Mouse (Mus musculus) cerebellum, postnatal 36 days (tissue): ENCODE measurements around the gene Cfap100.
A peak's percentile ranks its signal among the peaks of the same experiment; 100 is the strongest.

Source experiments
- DNase-seq, 2 experiments: peaks; one replicate each; pipeline ENCODE4 v3.0.0; 2021 to 2022; ENCODE audit warnings: mixed read lengths in 2 of 2

Cfap100 gene

DNA sequence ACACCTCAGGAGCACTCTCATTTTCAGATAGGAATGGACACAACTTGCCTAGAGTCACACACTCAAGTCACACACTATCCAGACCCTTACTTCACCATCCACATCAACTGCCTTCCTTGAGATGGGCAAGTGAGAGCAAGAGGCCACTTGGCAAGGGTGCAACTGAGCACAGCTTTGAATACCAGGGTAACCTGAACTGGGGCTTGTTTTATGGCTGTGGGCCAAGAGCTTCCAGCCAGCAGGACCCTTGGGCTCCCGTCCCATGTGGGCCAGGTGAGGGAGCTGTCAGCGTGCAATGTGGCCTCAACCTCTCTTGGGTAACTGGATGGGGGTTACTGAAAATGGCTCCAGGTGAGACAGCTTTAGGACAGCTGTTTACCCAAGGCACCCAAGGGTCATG is 28.8 kb upstream of the Cfap100 start:
- DNase-seq: no peak

DNA sequence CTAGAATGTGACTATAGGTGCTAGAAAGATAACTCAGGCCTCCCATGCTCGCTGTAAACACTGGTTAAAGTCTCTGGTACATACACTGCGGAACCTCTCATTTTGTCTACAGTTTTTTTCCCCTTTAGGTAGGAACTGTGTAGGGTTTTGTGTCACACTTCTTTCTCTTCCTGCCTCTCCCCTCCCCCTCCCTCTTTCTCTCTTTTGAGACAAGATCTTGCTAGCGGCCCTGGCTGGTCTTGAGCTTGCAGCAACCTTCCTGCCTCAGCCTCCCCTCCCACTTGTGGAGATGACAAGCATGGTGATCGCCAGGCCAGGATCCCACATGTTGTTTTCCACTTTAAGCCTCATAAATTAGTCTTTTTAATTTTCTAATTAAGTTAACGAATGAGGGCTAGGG is 25.2 kb upstream of the Cfap100 start:
- no peak for DNase-seq

DNA sequence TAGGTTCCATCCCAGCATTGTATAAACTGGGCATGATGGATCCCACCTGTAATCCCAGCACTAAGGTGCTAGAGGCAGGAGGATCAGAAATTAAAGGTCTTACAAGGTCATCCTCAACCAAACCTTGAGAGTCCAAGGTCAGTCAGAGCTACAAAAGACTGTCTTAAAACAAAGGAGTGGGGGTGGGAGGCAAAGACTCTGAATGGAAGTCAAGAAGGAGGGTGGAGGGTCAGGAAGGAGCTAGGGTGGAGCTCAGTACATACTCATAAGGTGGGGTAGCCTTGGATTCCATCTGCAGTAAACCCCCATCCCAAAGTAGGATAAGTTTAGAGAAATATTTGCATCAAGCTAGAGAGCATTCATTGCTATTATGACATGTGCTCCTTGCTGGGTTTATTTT is 24.0 kb upstream of the Cfap100 start:
- no peak for DNase-seq

DNA sequence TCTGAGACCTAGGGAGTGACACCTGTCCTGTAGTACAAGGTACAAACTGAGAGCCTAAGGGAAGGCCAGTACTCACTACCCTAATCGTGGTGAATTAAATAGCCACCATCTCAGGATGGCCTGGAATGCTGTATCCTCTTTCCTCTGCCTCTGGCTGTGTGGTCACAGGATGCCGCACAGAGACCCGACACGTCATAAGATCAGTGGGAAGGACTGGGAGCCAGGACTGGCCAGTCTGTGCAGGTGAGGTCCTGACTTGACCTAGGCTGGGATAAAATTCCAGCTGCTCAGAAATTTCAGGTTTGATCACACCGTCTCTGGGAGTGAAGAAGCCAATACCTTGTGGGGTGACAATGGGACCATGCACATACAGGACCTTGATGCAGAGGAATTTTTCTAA is 22.9 kb upstream of the Cfap100 start:
- DNase-seq: no peak

DNA sequence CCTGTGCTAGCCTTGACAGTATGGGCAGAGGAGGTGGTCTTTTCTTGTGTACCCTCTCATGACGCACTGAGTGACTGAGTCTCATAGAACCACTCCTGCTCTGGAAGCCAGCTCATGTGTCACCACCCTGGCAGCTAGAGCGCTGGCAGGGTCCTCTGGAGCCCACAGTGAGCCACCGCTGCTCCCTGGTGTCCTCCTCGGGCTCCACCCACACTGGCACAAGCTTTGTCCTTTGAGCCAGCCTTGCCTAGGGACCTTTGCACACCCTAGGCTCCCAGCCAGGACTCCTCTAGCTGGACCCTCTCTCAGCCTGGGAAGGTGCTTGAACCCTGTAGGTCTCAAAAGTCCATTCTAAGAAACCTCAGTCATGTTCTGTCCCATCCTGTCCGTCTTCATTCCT is 22.1 kb upstream of the Cfap100 start:
- peak in 1 of 2 experiments; percentile 18 for DNase-seq

DNA sequence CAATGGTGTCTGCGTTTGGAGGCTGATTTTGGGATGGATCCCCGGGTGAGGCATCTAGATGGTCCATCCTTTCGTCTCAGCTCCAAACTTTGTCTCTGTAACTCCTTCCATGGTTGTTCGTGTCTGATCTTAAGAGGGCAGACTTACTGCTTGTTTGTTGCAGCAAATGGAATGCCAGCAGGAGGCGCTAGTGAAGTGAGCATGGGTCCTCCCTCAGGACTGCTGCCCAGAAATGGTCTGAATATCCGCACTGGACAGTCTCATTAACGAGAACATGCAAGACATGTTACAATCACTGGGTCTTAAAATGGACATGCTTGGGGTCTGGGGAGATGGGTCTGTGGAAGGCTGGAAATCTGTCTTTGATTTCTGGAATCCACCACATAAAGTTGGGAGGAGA is 21.6 kb upstream of the Cfap100 start:
- peak; percentile 87 to 91 for DNase-seq

DNA sequence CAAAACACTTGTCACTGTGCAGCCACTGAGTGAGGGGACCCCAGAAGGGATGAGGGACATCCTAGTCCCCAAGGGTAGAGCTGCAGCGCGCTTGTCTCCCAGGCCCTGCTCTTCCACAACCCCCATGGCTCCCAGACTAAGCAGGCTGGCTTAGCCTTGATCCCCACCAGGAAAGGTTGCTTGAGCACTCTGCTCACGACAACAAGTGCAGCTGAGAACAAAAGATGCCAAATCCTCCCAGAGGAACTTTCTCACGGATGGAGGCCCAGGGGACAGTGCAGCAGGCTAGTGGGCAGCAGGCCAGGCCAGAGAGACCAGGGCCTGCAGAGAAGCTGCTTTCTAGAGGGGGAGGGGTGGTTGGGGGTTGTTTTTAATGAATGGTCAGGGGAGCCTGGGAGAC is 18.3 kb upstream of the Cfap100 start:
- no peak for DNase-seq

DNA sequence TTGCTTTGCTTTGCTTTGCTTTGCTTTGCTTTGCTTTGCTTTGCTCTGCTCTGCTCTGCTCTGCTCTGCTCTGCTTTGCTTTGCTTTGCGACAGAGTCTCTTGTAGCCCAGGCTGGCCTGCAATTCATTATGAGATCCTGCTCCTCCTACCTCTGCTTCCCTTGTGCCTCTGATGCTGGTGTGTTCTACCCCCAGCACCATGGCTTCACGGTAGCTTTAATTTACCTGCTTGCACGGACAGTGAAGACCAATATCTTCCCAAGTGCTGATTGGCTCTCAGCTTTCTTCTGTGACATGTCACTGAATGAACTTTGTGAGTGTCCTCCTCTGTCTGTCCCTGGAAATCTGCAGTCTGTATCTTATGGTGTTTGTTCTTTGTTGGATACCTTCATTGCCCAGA is 8.4 kb upstream of the Cfap100 start:
- no peak for DNase-seq

DNA sequence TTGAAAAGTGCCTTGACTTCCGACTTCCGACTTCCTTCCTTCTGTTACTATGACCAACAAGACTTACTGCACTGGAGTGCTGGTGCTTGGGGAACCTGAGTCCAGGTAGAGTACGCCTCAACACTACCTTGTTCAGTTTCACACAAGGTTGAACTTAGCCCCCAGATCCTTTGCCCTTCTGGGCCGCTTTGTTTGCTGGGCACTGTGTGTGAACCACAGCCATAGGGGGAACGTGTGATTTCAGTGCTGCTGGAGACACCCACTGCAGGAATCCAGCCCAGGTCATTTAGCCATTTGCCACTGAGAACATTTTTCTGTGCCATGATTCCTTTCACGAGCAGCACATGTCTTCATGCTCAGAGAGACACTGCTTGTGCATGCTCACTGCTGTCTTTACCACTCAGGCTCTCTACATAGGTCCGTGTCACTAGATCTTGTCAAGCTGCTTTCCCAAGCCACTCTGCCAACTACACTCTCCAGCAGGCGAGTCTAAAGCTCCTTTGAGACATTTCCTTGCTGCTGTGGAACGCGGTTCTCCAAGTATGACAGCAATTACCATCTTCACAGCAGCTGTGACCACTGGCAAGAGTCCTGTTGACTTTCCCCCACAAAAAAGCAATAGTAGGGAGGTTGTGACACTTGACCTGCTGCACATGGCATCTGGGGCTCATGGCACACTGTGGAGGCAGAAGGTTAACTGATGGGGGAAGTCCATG is 7.8 kb upstream of the Cfap100 start:
- DNase-seq: no peak

DNA sequence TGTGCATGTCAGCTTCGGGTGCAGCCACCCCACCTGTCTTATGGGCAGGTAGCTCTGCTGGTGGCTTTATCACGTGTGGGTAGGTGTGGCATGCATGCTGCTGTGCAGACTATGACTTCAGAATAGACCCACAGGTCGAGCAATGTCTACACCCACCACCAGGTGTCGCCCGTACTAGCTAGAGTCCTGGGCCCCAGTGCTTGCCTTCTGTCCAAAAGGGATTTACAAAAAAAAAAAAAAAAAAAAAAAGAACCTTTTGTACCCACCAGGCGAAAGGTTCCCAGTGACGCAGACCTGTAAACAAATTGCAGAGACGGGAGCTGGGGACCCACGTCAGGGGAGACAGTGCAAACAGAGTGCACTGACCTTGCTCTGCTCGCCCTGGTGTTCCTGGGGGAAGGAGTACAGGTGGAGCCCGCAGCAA is 6.6 kb upstream of the Cfap100 start:
- peak; percentile 89 to 90 for DNase-seq

DNA sequence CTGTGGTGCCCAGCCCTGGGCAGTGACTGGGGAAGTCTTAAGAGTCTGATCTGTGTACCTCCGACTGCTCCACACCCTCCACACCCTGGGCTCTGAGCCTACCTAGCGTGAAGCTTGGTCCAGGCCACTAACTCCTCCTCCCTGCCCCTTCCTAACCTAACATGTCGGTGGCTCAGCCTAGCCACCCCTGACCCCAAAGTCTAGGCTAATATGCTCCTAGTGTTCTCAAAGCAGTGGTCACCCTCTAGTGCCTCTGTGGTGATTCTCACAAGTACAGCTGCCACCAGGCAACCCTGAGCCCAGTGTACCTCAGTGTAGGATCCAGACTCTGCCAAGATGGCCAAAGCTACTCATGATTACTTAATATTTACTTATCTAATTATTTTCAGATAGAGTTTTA is 6.1 kb upstream of the Cfap100 start:
- no peak for DNase-seq

DNA sequence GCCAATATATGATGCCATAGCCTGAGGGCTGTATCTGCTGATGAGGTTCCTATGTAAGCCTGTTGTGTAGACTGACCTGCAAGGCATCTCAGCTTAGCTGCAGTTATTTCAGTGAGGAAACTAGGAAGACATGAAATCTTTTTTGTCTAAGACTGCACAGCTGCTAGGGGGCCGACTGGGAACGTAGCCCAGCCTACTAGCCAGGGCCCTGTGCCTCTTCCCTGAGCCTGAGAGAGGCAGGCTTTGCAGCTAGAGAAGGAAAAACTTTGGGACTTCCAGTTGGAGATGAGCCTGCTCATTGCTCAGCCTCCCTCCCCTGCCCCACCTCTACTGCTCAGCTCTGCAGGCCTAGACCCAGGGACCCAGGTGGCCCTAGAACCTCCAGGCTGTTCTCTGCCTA is 2.9 kb upstream of the Cfap100 start:
- no peak for DNase-seq

DNA sequence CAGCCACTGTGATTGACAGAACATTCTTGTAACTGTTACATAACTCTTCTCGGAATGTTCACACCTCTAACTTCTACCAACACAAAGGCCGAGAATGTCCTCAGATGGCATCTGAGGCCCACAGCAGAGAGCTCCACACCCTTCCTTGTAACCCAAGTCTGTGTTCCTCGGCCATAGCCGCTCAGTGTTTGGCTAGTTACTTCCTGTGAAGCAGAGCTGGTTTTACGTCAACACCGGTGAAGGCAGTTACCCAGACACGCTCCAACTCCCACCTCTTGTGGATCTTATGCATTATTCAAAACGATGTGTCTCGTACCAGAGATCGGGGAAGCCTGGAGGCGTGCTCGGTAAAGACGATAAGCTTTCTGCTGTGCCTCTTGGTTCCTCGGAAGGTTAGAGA is 1.3 kb upstream of the Cfap100 start:
- no peak for DNase-seq

DNA sequence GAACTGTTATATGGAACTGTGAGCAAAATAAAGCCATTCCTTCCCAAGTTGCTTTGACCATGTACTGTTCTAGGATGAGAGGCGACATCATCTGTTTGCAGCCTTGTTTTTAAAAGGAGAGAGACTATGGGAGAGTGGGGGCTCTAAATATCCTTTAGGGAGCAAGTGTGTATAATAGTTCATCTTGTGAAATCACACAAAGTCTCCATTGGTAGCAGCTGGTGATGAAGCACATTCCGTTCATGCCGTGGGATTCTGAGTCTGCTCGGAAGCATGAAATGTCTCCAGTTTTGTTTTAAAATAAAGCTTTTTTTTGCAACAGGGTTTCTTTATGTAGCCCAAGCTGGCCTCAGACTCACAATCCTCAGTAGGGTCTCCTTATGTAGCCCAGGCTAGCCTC is 2.6 kb downstream of the Cfap100 start:
- no peak for DNase-seq

DNA sequence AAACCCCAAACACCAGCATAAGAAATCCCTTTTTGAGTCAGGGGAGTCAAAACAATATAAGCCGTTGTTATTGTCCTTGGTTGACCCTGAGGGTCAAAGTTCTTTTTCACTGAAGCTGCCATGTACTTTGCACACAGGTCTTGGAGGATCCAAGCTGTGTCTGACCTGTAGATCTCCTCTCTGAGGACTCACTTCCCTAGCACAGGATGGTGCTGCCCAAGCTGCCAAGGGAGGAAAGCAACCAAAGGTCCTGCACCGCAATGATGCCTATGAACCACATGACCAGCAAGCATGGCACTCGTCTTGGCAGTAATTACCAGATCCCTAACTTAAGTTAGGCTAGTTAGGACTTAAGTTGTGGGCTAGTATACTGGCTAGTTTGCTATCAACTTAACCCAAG is 3.2 kb downstream of the Cfap100 start:
- no peak for DNase-seq

DNA sequence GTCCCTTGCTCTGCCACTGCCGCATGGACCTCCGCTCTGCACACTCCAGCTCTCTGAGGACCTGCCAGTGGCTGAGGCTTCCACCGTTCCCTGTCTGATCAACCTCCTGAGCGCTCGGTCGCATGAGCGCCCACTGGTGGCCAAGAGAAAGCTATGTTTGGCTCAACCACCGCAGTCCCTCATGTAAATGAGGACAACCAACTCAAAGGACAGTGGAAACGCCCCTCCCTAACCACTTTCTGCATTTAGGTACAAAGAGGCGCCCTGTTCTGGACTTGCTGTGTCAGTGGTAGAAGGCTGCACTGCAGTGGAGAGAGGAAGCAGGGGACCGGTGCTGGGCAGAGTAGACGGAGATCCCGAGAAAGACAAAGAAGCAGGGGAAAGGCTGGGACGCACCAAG is 6.0 kb downstream of the Cfap100 start:
- peak; percentile 75 to 80 for DNase-seq

DNA sequence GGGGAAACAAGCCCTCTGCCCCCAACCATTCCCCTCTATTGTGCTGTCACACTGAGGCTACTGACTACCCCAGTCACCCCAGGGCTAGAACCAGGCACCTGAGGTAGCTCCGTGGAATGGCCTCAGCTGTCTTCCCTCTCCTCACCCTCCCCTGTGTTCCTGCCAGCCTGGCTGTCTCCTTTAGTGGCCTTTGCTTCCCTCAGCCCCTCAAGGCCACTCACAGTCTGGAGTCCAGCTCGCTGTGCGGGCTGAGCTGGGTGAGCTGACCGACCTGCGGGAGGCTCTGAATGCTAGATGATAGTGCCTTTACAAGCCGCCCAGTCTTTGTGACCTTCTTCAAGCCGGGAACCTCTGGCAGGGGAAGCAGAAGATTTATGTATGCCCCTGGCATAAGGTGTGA is 16.7 kb downstream of the Cfap100 start:
- no peak for DNase-seq

DNA sequence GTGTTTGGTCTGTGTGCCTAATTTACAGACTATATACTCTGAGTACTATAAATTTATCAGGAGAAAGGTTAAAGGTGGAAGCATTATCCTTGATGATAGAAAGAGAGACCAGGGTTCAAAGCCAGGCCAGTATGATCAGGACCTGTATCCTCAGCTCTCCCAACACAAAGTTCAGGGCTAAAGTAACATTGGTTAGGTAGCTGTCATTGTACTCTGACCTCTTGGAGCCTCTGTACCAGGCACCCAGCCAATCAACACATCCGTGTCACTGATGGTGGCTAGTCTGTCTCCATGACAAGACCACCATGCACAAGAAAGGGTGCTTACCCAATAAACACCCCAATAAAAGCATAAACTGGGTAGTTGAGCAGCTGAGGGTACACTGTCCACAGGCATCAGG is 17.6 kb downstream of the Cfap100 start:
- no peak for DNase-seq

DNA sequence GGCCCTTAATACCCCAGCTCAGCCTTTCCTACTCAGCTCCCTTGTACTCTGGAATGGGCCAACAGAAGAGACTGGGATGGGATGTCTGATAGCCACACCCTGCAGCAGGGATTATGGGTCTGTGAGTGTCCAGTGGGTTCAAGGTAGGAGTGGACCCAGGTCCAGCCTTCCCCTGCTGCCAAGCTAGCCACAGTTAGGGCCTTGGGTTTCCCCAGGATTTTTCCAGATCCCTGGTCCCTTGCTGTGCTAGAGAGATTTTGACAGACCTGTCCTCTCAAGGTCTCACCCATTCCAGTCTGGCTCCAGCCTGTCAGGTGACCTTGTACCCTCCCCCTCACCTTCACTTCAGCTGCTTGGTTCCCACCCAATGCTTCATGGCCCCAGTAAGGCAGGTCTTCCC is 20.0 kb downstream of the Cfap100 start:
- no peak for DNase-seq

DNA sequence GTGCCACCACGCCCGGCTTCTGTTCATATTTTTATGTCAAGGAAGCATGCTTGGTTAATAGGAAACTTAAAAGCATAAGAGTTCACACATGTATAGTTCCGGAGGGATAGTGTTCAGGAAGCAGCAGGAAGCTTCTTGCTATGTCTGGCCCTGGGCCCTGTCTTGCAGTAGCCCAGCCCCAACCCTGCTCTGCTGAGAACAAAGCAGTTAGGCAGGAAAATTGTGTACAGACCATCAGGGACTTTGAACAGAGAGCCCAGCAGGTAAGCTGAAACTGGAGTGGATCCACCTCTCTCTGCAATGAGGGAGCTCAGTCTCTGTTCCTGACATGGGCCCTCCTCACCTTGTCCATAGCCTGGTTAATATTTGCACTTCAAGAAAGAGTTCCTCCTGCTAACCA is 31.3 kb downstream of the Cfap100 start:
- DNase-seq: no peak

DNA sequence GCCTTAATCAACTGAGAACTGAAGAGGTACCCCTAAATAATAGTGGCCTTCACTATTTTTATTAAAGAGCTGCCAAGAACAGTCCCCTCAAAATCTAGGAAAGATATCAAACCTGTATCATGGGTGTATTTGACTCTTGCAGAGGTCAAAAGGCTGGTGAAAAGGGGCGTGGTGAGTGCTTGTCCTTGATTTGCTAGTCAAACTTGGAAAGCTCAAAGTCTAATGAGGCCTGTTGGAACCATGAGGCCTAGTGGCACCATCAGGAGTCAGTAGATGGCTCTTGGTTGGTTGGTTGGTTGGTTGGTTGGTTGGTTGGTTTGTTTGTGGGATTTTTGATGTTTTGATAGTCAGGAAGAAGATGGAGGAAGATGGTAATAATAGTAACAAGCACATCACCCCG is 32.8 kb downstream of the Cfap100 start:
- DNase-seq: no peak

DNA sequence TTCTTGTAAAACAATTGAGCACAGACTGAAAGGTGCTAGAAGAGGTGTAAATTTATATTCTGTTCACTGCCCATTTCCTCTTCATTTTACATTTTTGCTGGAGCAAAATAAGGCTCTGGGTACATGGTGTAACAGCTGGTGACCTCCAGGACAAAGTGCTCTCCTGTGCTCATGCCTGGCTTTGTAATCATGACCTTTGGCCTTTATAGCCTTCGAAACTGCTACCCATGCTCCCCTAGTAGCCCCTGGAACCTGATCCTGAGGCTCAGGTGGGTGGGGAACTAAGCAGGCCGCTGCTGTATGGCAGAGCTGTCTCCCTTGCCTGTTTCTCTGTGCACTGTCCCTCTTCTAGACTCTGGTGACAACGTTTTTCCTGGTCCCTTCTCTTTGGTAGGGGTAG is 34.6 kb downstream of the Cfap100 start:
- no peak for DNase-seq

DNA sequence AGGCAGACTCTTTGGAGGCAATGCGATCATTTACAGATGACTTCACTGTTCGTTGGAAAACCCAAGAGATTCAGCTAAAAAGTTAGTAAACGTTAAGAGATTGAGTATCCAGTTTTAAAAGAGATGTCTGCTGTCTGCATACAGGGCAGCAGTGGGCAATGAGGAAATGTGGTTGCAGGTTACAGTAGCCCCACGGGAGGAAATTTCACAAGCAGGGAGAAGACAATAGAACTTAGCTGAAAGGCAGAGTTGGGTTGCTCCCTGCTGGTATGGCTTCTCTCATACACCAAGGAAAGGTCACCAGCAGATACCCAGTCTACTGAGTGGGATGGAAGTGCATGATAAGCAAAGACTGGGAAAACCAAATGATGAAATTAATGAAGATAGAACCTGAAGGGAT is 38.0 kb downstream of the Cfap100 start:
- DNase-seq: no peak

DNA sequence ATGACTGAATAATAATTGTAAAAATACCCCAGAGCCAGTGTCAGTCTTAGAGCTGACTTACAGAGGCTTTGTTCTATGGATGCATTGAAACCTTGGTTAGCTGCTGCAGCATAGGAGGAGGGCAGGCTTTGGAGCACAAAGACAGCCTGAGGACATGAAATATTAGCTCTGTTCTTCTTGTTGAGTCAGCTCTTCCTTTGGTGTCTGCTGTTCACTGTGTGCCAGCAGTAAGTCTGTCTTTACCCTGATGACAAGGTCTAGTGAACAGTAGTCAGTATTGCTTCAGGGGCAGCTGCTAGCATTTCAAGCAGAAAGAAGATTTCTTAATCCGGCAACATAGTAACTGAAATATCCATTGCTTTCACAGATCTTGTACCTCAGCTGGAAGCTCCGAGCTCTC is 47.1 kb downstream of the Cfap100 start:
- no peak for DNase-seq

DNA sequence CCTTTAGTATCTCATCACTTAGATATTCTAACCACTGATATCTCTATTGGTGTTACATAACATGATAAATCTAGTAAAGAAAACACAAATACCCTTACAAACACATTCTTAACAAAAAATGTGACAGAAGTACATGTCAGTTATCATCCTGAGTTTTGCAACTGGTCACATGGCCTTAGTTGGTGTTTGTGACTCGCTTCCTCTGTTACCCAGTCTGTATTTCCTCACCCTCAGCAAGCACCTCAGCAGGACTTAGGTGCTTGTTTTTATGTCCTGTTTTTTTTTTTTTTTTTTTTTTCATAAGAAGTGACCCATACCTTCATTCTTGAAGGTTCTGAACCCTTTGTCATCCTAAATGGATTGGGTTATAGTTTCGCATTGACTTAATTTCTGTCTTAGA is 50.9 kb downstream of the Cfap100 start:
- DNase-seq: no peak

DNA sequence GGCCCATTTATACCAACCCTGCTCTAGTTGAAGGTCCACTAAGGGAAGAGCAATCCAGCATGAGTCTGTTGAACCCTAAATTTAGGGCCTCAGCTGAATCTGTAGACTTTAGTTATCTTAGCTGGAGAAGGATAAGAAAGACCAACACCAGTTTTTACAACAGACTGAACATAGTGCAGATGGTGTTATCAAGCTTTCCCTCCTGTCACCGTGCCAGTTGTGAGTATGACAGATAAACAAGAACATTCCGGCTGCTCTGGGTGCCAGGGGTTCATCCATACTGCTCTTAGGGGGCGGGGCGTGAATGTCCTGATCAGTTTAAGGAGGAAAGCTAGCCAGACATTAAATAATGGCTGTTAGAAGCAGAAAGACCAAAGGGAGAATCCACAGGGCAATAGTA is 54.0 kb downstream of the Cfap100 start:
- DNase-seq: no peak
